Mouse (Mus musculus) splenic B cell, adult 2 months (primary cell): Measurements from ENCODE around the gene Tmem202.

Source experiments
- DNase-seq: peaks from one replicate; pipeline ENCODE4 v3.0.0-alpha.2; 2011; ENCODE audit warnings: low read depth, low spot score
- H3K27me3 ChIP-seq: 2 replicates; pipeline ENCODE4 v1.6.1; 2012; ENCODE audit warnings: mild to moderate bottlenecking, low read length, moderate library complexity, mixed read lengths; ENCODE audit not compliant: control insufficient read depth, poor library complexity, insufficient read depth, severe bottlenecking
- H3K36me3 ChIP-seq: 2 replicates; pipeline ENCODE4 v1.6.1; 2012; ENCODE audit warnings: mild to moderate bottlenecking, low read length, moderate library complexity, mixed read lengths; ENCODE audit not compliant: control insufficient read depth, poor library complexity, insufficient read depth, severe bottlenecking

Tmem202 gene

DNA sequence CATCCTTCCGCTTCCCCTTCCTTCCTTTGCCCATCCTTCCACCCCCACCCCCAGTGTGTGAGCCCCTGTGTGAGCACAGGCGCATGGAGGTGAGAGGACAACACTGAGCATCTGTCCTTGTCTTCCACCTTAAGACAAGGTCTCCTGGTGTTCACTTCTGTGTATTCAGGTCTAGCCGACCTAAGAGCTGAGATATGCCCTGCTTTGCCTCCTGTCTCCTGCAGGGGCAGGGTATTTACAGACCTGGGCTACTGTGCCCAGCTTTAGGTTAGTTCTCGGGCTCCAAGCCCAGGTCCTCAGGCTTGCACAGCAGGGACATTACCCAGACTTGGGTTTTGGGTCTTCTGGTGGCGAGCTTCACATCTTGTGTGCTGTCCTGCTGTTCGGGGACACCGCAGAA lies 22.5 kb downstream of the Tmem202 start:
- no peaks in the 10 kb centered on the region for H3K27me3 ChIP-seq
- peak; percentile 14 for DNase-seq

GRCm38 (mm10) chr9:59515069-59515468 lies 24.6 kb downstream of the Tmem202 start:
- Histone ChIP-seq H3K36me3 (no peaks in the 10 kb centered on the region), H3K27me3 (no peaks in the 10 kb centered on the region)
- no peak for DNase-seq

More for the DNA sequence above, 22.5 kb downstream of the Tmem202 start:
- H3K36me3 ChIP-seq = no peaks in the 10 kb centered on the region

- no peak for DNase-seq
- Histone ChIP-seq H3K36me3 (no peaks in the 10 kb centered on the region), H3K27me3 (no peaks in the 10 kb centered on the region)
Observed at GRCm38 (mm10) chr9:59512381-59512780, 27.3 kb downstream of the Tmem202 start.

DNA sequence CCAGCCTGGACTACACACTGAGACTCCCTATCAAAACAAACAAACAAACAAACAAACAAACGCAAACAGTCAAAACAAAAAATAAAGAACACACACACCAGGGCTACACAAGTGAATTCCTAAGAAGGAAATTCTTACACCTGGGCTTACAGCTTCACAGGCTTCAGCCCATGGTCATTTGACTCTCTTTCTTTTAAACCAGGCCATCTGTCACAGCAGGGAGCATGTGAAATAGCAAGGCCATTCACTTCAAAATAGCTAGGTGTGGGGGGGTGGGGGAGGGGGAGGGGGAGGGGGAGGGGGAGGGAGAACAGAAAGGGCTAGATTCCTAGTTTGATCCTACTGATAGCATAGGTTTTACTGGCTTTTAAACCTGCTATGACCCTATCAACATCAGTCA lies 31.5 kb downstream of the Tmem202 start:
- no peaks in the 10 kb centered on the region for H3K36me3 ChIP-seq
- no peak for DNase-seq
- H3K27me3 ChIP-seq = no peaks in the 10 kb centered on the region

GRCm38 (mm10) chr9:59487331-59487730 lies 52.3 kb downstream of the Tmem202 start:
- no peak for DNase-seq
- H3K36me3 ChIP-seq = no peaks in the 10 kb centered on the region
- H3K27me3 ChIP-seq = no peaks in the 10 kb centered on the region

- H3K27me3 ChIP-seq = no peaks in the 10 kb centered on the region
- H3K36me3 ChIP-seq = no peaks in the 10 kb centered on the region
- DNase-seq = peak; percentile 99
Observed at GRCm38 (mm10) chr9:59486549-59487065, 53.0 kb downstream of the Tmem202 start, which contains the start of gene Arih1. Gene Arih1, minus strand, starts transcription at chr9:59486618.

- no peak for DNase-seq
- Histone ChIP-seq H3K27me3 (no peaks in the 10 kb centered on the region), H3K36me3 (no peaks in the 10 kb centered on the region)
Observed at GRCm38 (mm10) chr9:59486076-59486518, 53.5 kb downstream of the Tmem202 start.

GRCm38 (mm10) chr9:59485511-59486075 lies 54.1 kb downstream of the Tmem202 start:
- Histone ChIP-seq H3K27me3 (no peaks in the 10 kb centered on the region), H3K36me3 (no peaks in the 10 kb centered on the region)
- peak; percentile 70 for DNase-seq

- Histone ChIP-seq H3K36me3 (no peaks in the 10 kb centered on the region), H3K27me3 (no peaks in the 10 kb centered on the region)
- DNase-seq = no peak
Observed at GRCm38 (mm10) chr9:59484760-59485159, 54.9 kb downstream of the Tmem202 start.

GRCm38 (mm10) chr9:59482419-59482818 lies 57.2 kb downstream of the Tmem202 start:
- H3K27me3 ChIP-seq = no peaks in the 10 kb centered on the region
- DNase-seq = peak; percentile 78
- H3K36me3 ChIP-seq = no peaks in the 10 kb centered on the region

DNA sequence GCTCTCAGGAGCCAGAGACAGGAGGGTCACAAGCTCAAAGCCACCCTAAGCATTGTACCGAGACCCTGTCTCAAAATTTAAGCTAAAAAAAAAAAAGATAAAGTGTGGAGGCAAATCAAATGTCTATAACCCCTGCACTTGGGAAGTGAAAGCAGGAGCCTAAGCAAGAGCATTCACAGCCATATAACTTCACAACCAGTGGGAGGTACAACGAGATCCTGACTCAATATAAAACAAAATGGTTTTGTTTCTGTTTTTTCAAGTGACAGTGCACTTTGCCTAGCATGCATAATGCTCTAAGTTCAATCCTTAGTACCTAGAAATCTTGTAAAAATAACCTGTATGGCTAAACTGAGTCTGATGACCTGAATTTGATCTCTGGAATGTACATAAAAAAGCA lies 63.0 kb downstream of the Tmem202 start:
- peak; percentile 29 for DNase-seq
- Histone ChIP-seq H3K36me3 (no peaks in the 10 kb centered on the region), H3K27me3 (no peaks in the 10 kb centered on the region)

- no peaks in the 10 kb centered on the region for H3K27me3 ChIP-seq
- no peaks in the 10 kb centered on the region for H3K36me3 ChIP-seq
Observed at GRCm38 (mm10) chr9:59474838-59475237, 64.8 kb downstream of the Tmem202 start.

DNA sequence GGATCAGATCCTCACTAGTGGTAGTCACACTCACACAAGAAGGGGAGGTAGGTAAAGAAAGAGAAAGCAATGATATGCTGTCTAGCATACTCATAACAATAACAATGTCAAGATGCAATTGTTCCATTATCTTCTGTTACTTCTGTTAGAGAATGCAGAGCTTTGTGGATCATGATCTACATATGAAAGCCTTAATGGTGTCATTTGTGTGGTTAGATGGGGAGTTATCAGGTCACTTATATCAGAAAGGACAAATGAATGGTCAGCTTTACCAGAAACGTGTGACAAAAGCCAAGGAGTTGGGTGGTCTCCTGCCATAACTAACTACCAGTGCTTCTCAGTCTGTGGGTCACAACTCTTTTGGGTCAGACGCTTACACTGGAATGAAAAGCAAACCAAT lies 66.5 kb downstream of the Tmem202 start:
- H3K36me3 ChIP-seq = no peaks in the 10 kb centered on the region
- no peak for DNase-seq
- H3K27me3 ChIP-seq = no peaks in the 10 kb centered on the region

More at GRCm38 (mm10) chr9:59474838-59475237, 64.8 kb downstream of the Tmem202 start:
- DNase-seq = no peak

DNA sequence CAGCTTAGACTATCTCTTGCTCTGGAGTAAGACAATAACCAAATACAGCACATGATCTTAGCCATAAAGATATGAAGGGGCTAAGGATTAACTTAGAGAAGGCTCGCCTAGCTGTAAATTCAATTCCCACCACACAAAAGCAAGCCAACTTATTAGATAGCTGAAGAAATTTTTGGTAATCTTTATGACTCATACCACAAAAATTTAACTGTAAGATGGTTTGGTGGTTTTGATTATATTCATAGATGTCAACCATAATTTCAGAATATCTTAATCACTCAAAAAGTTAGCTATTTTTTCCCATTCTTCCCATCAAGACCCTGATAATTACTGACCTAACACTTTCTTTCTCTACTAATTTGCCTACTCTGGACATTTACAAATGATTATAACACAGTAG lies 70.2 kb downstream of the Tmem202 start:
- Histone ChIP-seq H3K36me3 (no peaks in the 10 kb centered on the region), H3K27me3 (no peaks in the 10 kb centered on the region)
- DNase-seq = no peak
